Mouse (Mus musculus) heart, embryonic 15.5 days (tissue): ENCODE results near the gene Cep112. TPM values are rescaled to one million over a fixed set of nuclear protein-coding genes. Genes with fewer than 3 reads are reported as not detected.

Experiments used
- ATAC-seq: fragments of 200-750 bp; cut with Nextera tagmentation; replicated peaks from 2 replicates; pipeline ENCODE4 v1.8.0; 2017; ENCODE audit warnings: low read depth, moderate TSS enrichment; ENCODE audit not compliant: insufficient number of reproducible peaks, insufficient read depth, low FRiP score
- H3K27ac ChIP-seq: fragments of 300-500 bp; sonication (generic); 2 replicates; pipeline ENCODE4 v1.5.1; 2015; ENCODE audit warnings: mild to moderate bottlenecking, inconsistent platforms
- H3K27me3 ChIP-seq: fragments of 300-500 bp; sonication (generic); 2 replicates; pipeline ENCODE4 v1.6.1; 2015; ENCODE audit warnings: inconsistent platforms
- H3K36me3 ChIP-seq: fragments of 300-500 bp; sonication (generic); 2 replicates; pipeline ENCODE4 v1.6.1; 2015; ENCODE audit warnings: mild to moderate bottlenecking, inconsistent platforms
- H3K4me1 ChIP-seq: fragments of 300-500 bp; sonication (generic); replicated peaks from 2 replicates; pipeline ENCODE4 v1.6.1; 2015; ENCODE audit warnings: inconsistent platforms
- H3K4me2 ChIP-seq: fragments of 300-500 bp; sonication (generic); 2 replicates; pipeline ENCODE4 v1.6.1; 2015; ENCODE audit warnings: inconsistent platforms, mild to moderate bottlenecking, moderate library complexity
- H3K4me3 ChIP-seq: fragments of 300-500 bp; sonication (generic); 2 replicates; pipeline ENCODE4 v1.5.1; 2015; ENCODE audit warnings: mild to moderate bottlenecking, inconsistent platforms
- H3K9ac ChIP-seq: fragments of 300-500 bp; sonication (generic); 2 replicates; pipeline ENCODE4 v1.6.1; 2015; ENCODE audit warnings: mild to moderate bottlenecking, inconsistent platforms
- H3K9me3 ChIP-seq: fragments of 300-500 bp; sonication (generic); replicated peaks from 2 replicates; pipeline ENCODE4 v1.6.1; 2016; ENCODE audit warnings: inconsistent platforms
- WGBS: fragments of 180-500 bp; shearing (Covaris S2); methylation state at CpG from one replicate; pipeline ENCODE4 v1.1.7; 2015; ENCODE audit warnings: mixed read lengths; 5-methylcytosine and 5-hydroxymethylcytosine counted together
- polyA plus RNA-seq: library from polyadenylated mRNA; unstranded; fragments of >200 nt; fragmentation: Nextera tagmentation; extraction: Ambion mirVana; gene quantifications from 2 replicates; pipeline ENCODE4 v1.2.1, GENCODE M21; 2015

The Cep112 gene
- polyA plus RNA-seq, 1 experiment from 2014 or later, result 10.2 TPM

DNA sequence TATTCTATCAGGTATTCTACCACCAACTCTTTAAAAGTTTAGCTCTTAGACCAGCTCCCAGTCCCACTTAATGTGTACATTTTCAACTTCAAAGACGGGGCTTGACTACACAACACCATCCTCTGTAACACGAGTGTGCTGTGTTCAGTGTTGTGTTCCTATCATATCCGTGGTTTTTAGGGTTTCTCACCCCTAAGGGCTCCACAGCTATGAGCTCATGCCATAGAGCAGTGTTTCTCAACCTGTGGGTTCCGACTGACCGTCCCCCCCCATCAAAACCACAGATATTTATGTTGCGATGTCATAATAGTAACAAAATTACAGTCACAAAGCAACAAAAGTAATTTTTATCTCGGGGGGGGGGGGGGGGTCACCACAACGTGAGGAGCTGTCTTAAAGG, 461.1 kb downstream of the Cep112 start:
- Histone ChIP-seq H3K9me3 (no peaks in the 10 kb centered on the region), H3K4me2 (no peak overlapping the region), H3K27me3 (no peaks in the 10 kb centered on the region), H3K36me3 (no peaks in the 10 kb centered on the region), H3K27ac (no peak overlapping the region), H3K4me1 (peaks cover 3% of the 10 kb centered on the region; the same call in 1 of the 2 replicates), H3K9ac (no peak overlapping the region), H3K4me3 (no peak overlapping the region)
- 76% methylated on average over 8 of the region's 8 CpGs for WGBS
- no peak for ATAC-seq

- Histone ChIP-seq H3K4me1 (peaks cover 13% of the 10 kb centered on the region), H3K4me3 (no peak overlapping the region), H3K9me3 (no peaks in the 10 kb centered on the region), H3K4me2 (no peak overlapping the region), H3K9ac (no peak overlapping the region), H3K27ac (no peak overlapping the region), H3K27me3 (0 out of 2 replicates have a peak, but pooled peaks cover 3% of the 10 kb centered on the region), H3K36me3 (no peaks in the 10 kb centered on the region)
- ATAC-seq, result no peak
- WGBS, result 41% methylated on average over 11 of the region's 11 CpGs
Observed at GRCm38 (mm10) chr11:108889121-108889520, 464.1 kb downstream of the Cep112 start.

- Histone ChIP-seq H3K9me3 (no peaks in the 10 kb centered on the region), H3K4me2 (peak overlapping the region; percentile 74), H3K4me1 (peaks cover 13% of the 10 kb centered on the region), H3K27me3 (0 out of 2 replicates have a peak, but pooled peaks cover 8% of the 10 kb centered on the region), H3K4me3 (peak overlapping the region; percentile 43), H3K27ac (peak overlapping the region; percentile 1; the same call in 1 of the 2 replicates), H3K9ac (no peak overlapping the region), H3K36me3 (no peaks in the 10 kb centered on the region)
- 23% methylated on average over 16 of the region's 16 CpGs for WGBS
- ATAC-seq, result no peak
Observed at GRCm38 (mm10) chr11:108890544-108890943, 465.6 kb downstream of the Cep112 start.

- Histone ChIP-seq H3K27ac (peak overlapping the region; percentile 74), H3K27me3 (peaks cover 11% of the 10 kb centered on the region; the same call in 1 of the 2 replicates)
Observed at GRCm38 (mm10) chr11:108891111-108891870, 466.3 kb downstream of the Cep112 start.

DNA sequence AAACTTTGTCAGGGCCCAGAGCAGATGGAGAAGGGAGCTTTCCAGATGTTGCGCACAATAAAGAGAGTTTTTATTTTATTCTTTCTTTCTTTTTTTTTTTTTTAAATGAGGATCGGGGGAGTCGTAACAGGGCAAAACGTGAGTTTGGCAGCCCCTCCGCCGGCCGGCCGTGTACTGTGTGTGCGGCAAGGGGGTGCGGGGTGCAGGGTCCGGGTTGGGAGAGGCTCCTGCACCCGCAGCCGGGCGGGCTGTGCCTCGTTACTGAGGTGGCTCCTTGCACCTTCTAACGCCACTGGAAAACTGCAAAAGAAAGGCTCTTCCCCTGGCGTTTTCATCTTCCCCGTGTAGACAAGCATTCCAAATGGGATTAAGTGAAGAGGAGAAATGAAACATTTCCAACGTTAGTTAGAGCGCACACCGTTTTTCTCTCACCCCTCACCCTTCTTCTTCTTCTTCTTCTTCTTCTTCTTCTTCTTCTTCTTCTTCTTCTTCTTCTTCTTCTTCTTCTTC, 466.9 kb downstream of the Cep112 start:
- Histone ChIP-seq H3K4me3 (peak overlapping the region; percentile 43), H3K4me1 (peaks cover 13% of the 10 kb centered on the region), H3K4me2 (peak overlapping the region; percentile 74), H3K27me3 (peaks cover 11% of the 10 kb centered on the region), H3K27ac (peak overlapping the region; percentile 74), H3K9me3 (no peaks in the 10 kb centered on the region), H3K9ac (peak overlapping the region; percentile 49), H3K36me3 (no peaks in the 10 kb centered on the region)
- WGBS, result 7% methylated on average over 21 of the region's 21 CpGs
- ATAC-seq, result no peak

More at GRCm38 (mm10) chr11:108891111-108891870, 466.3 kb downstream of the Cep112 start:
- H3K4me2 ChIP-seq, result peak overlapping the region; percentile 74
- no peaks in the 10 kb centered on the region for H3K9me3 ChIP-seq
- H3K4me3 ChIP-seq, result peak overlapping the region; percentile 43
- ATAC-seq, result peak; percentile 85
- H3K36me3 ChIP-seq, result no peaks in the 10 kb centered on the region
- peaks cover 13% of the 10 kb centered on the region for H3K4me1 ChIP-seq
- peak overlapping the region; percentile 49 for H3K9ac ChIP-seq
- WGBS, result 4% methylated on average over 17 of the region's 17 CpGs

DNA sequence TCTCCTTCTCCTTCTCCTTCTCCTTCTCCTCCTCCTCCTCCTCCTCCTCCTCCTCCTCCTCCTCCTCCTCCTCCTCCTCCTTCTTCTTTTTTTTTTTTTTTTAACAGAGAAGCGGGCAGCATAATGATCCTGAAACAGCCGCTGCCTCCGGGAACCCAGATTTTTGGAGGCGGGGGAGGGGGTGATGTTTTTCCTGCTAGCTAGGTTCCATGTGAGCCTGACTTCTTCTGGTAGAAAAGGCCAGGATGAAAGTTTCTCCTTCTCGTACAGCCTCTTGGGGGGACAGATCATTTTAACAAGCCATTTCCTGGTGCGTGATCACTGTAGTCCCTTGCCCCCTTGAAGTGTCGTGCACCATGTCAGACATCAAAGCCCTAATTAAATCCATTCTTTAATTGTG, 467.4 kb downstream of the Cep112 start:
- no peaks in the 10 kb centered on the region for H3K9me3 ChIP-seq
- H3K27me3 ChIP-seq, result peaks cover 15% of the 10 kb centered on the region
- no peak overlapping the region for H3K27ac ChIP-seq
- H3K4me1 ChIP-seq, result peaks cover 13% of the 10 kb centered on the region
- no peak overlapping the region for H3K4me3 ChIP-seq
- no peak overlapping the region for H3K9ac ChIP-seq
- no peak for ATAC-seq
- no peaks in the 10 kb centered on the region for H3K36me3 ChIP-seq
- 42% methylated on average over 6 of the region's 7 CpGs for WGBS
- no peak overlapping the region for H3K4me2 ChIP-seq

- H3K4me2 ChIP-seq, result no peak overlapping the region
Observed at GRCm38 (mm10) chr11:108893232-108893790, 468.3 kb downstream of the Cep112 start.

GRCm38 (mm10) chr11:108893855-108894510, 469.0 kb downstream of the Cep112 start:
- Histone ChIP-seq H3K4me3 (no peak overlapping the region), H3K4me1 (peaks cover 15% of the 10 kb centered on the region), H3K27ac (no peak overlapping the region), H3K9me3 (no peaks in the 10 kb centered on the region), H3K4me2 (no peak overlapping the region), H3K9ac (no peak overlapping the region), H3K27me3 (peaks cover 16% of the 10 kb centered on the region), H3K36me3 (no peaks in the 10 kb centered on the region)
- 67% methylated on average over 10 of the region's 10 CpGs for WGBS
- ATAC-seq, result no peak

More at GRCm38 (mm10) chr11:108893232-108893790, 468.3 kb downstream of the Cep112 start:
- Histone ChIP-seq H3K27me3 (peaks cover 16% of the 10 kb centered on the region), H3K4me1 (peaks cover 13% of the 10 kb centered on the region), H3K36me3 (no peaks in the 10 kb centered on the region), H3K4me3 (no peak overlapping the region), H3K9me3 (no peaks in the 10 kb centered on the region), H3K9ac (no peak overlapping the region), H3K27ac (no peak overlapping the region)
- WGBS, result 62% methylated on average over 12 of the region's 12 CpGs
- ATAC-seq, result no peak

DNA sequence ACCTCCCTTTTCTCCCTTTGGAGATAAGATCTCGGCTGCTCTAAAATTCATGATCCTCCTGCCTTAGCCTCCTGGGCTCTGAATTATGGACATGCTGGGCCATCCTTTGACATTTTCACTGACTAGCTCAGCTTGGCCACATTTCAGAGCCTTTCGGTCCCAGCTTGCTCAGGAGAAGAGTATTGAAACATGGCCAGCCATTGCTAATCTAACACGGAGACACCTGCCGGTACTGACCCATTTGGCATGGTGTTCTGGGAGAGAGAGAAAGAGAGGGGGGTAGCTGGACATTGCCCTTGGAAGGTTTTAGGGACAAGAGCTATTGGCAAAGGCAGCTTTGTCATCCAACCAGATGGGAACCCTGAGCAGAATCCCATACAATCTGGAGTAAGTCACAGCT, 472.0 kb downstream of the Cep112 start:
- Histone ChIP-seq H3K27ac (no peak overlapping the region), H3K4me3 (no peak overlapping the region), H3K4me1 (peaks cover 3% of the 10 kb centered on the region), H3K4me2 (no peak overlapping the region), H3K9ac (no peak overlapping the region), H3K36me3 (no peaks in the 10 kb centered on the region), H3K27me3 (peaks cover 16% of the 10 kb centered on the region), H3K9me3 (no peaks in the 10 kb centered on the region)
- no peak for ATAC-seq
- 79% methylated on average over 4 of the region's 4 CpGs for WGBS

DNA sequence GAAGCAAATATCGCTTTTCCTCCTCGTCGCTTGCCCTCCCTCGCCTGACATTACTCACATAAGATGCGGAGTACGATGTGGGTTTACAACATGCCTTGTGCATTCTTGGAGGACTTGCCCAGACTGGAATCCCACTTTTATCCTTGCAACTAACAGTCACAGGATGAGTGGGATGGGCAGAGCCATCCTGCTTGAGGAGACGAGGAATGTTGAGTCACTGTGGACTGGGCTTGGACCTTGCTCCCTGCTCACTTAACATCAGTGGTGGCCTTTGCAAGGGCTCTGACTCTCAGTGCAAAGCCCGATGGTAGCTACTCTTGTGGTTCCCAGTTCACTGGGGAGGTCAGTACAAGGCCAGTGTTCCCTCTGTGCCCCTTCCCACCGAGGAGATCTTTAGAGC, 473.1 kb downstream of the Cep112 start:
- Histone ChIP-seq H3K27me3 (peaks cover 16% of the 10 kb centered on the region), H3K27ac (no peak overlapping the region), H3K36me3 (no peaks in the 10 kb centered on the region), H3K9ac (no peak overlapping the region), H3K4me1 (peaks cover 2% of the 10 kb centered on the region), H3K4me2 (no peak overlapping the region), H3K9me3 (no peaks in the 10 kb centered on the region), H3K4me3 (no peak overlapping the region)
- WGBS, result 61% methylated on average over 9 of the region's 9 CpGs
- no peak for ATAC-seq

DNA sequence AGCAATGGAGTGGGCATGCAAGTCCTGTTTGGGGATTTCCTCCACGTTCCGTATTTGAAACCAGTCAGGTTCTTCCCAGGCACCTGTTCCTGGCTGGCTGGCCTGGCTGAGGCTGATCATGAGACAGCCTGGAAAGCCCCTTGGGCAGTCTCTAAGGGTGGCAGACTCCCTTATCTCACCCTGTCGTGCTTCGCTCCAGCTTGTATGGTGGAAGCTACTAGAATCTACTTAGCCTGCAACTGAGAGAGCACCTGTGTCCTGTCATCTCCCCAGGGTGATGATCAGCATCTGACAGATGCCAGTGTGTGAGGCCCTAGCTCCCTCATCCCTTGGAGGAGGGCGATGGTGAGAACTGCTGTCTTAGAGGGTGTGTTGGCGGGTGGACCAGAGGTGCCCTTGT, 473.5 kb downstream of the Cep112 start:
- Histone ChIP-seq H3K9ac (no peak overlapping the region), H3K27me3 (peaks cover 16% of the 10 kb centered on the region), H3K27ac (no peak overlapping the region), H3K4me1 (peaks cover 2% of the 10 kb centered on the region), H3K4me3 (no peak overlapping the region), H3K36me3 (no peaks in the 10 kb centered on the region), H3K4me2 (no peak overlapping the region), H3K9me3 (no peaks in the 10 kb centered on the region)
- 48% methylated on average over 6 of the region's 6 CpGs for WGBS
- ATAC-seq, result no peak
